Mouse (Mus musculus): Measurements from ENCODE around the gene Krtap7-1. TPM values are rescaled to one million over a fixed set of nuclear protein-coding genes. Genes with fewer than 3 reads are reported as not detected.

Gene Krtap7-1
- not detected for polyA plus RNA-seq (2017; shearing (Covaris generic))

GRCm38 (mm10) chr16:89508223-89508622 is at the start of gene Krtap7-1:
Gene Krtap7-1, minus strand, starts transcription at chr16:89508323.

GRCm38 (mm10) chr16:89487852-89488251 is 20.3 kb downstream of the Krtap7-1 start, which contains the start of gene Krtap8-1:
Gene Krtap8-1, minus strand, starts transcription at chr16:89487952.

Other genes starting within 250 kb of the Krtap7-1 start
- gene Krtap21-1, start 104.5 kb downstream of the Krtap7-1 start, polyA plus RNA-seq (2017; shearing (Covaris generic)): not detected
- not detected for gene Krtap6-2, start 88.2 kb downstream of the Krtap7-1 start, polyA plus RNA-seq (2017; shearing (Covaris generic))
- gene Krtap8-1, start 20.4 kb downstream of the Krtap7-1 start, polyA plus RNA-seq (2017; shearing (Covaris generic)): not detected
- not detected for gene Krtap11-1, start 62.9 kb upstream of the Krtap7-1 start, polyA plus RNA-seq (2017; shearing (Covaris generic))

Measured in effector memory CD4-positive, alpha-beta T cell, adult 5 months (primary cell).